Mouse (Mus musculus) right cerebral cortex, postnatal 14 days (tissue): Measurements from ENCODE around the gene Atad5.
A peak's percentile ranks its signal among the peaks of the same experiment; 100 is the strongest.

Experiments used
- DNase-seq: peaks from one replicate; pipeline ENCODE4 v3.0.0; 2022

Atad5 gene

DNA sequence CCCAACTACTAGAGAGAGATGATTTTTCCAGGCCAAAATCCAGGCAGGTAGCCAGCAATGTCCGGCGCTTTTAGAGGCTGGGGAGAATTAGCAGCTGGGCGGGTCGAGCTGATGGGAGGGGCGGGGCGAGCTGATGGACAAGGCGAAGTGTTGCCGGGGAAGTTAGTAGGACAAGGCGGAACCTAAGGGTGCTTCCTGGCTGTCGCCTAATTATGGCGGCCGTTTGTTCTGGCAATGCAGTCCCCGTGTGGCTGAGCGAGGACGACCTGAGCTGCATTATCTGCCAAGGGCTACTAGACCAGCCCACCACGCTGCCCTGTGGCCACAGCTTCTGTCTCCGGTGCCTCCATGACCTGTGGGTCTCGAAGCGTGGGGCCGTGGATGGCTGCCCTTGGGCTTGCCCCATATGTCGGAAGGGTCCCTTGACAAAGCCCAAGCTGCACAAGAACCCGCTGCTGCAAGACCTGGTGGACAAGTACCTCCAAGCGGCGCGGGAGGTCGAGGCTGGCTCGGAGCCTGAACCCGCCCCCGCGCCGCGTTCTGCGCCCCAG, 94.6 kb downstream of the Atad5 start, which contains the start of gene Rnf135:
Gene Rnf135 (plus strand): TSS at position 147 of the 551 bp plus-strand sequence.
- DNase-seq, result peak; percentile 80

DNA sequence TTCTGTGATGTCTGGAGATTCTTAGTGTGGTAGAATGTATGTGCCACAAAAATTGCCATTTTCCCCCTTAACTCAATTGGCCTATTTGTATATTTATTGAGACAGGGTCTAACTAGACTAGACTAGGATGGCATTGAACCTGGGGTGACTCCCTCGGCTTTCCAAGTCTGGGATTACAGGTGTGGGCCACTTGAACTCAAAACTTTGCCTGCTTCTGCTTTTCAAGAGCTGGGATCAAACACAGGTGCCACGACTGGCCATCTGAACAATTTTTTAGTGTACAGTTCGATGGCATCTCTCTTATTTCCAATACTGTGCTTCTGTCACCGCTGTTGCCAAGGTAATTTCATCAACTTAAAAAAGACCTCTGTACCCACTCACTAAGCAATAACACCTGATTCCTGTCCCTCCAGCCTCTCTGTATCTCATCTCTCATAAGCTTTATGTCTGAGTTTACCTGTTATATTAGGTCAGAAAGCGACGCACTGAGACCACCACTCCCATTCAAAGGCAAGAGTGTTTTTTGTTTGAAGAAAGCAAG, 95.4 kb downstream of the Atad5 start:
- no peak for DNase-seq
